Mouse (Mus musculus) embryonic facial prominence, embryonic 10.5 days (tissue): ENCODE results near the gene Uchl4. TPM values are rescaled to one million over a fixed set of nuclear protein-coding genes. Genes with fewer than 3 reads are reported as not detected.

Source experiments
- DNase-seq: peaks from one replicate; pipeline ENCODE4 v3.0.0-alpha.2; 2017; ENCODE audit warnings: low spot score
- H3K27ac ChIP-seq: fragments of 300-500 bp; sonication (generic); replicated peaks from 2 replicates; pipeline ENCODE4 v1.5.1; 2016; ENCODE audit warnings: mild to moderate bottlenecking
- H3K27me3 ChIP-seq: fragments of 300-500 bp; sonication (generic); replicated peaks from 2 replicates; pipeline ENCODE4 v1.6.1; 2016; ENCODE audit warnings: low read depth, mild to moderate bottlenecking; ENCODE audit not compliant: poor library complexity, severe bottlenecking
- H3K36me3 ChIP-seq: fragments of 300-500 bp; sonication (generic); replicated peaks from 2 replicates; pipeline ENCODE4 v1.6.1; 2016; ENCODE audit warnings: mild to moderate bottlenecking, moderate library complexity
- H3K4me1 ChIP-seq: fragments of 300-500 bp; sonication (generic); 2 replicates; pipeline ENCODE4 v1.6.1; 2016
- H3K4me3 ChIP-seq: fragments of 300-500 bp; sonication (generic); 2 replicates; pipeline ENCODE4 v1.5.1; 2016; ENCODE audit warnings: mild to moderate bottlenecking, moderate library complexity
- H3K9me3 ChIP-seq: fragments of 300-500 bp; sonication (generic); 2 replicates; pipeline ENCODE4 v1.6.1; 2016; ENCODE audit warnings: mild to moderate bottlenecking
- WGBS: fragments of 180-500 bp; shearing (Covaris S2); methylation state at CpG from one replicate; pipeline ENCODE4 v1.1.7; 2016; 5-methylcytosine and 5-hydroxymethylcytosine counted together
- polyA plus RNA-seq: library from polyadenylated mRNA; unstranded; fragments of >200 nt; fragmentation: Nextera tagmentation; extraction: Ambion mirVana; gene quantifications from 2 replicates; pipeline ENCODE4 v1.2.1, GENCODE M21; 2016

Uchl4 gene
- polyA plus RNA-seq, 1 experiment from 2014 or later = 4.4 TPM

- WGBS = 46% methylated on average over 5 of the region's 5 CpGs
- Histone ChIP-seq H3K4me3 (no peak overlapping the region), H3K36me3 (peaks cover 15% of the 10 kb centered on the region), H3K27me3 (no peaks in the 10 kb centered on the region), H3K9me3 (no peaks in the 10 kb centered on the region), H3K27ac (peak overlapping the region; percentile 49), H3K4me1 (peaks cover 61% of the 10 kb centered on the region)
- DNase-seq = peak; percentile 42
These were observed 1.3 kb upstream of the Uchl4 start for GRCm38 (mm10) chr9:64233656-64234055.

GRCm38 (mm10) chr9:64236056-64236455 is 1.1 kb downstream of the Uchl4 start:
- H3K27ac ChIP-seq = no peak overlapping the region
- H3K36me3 ChIP-seq = peaks cover 20% of the 10 kb centered on the region
- DNase-seq = no peak
- H3K9me3 ChIP-seq = no peaks in the 10 kb centered on the region
- H3K4me1 ChIP-seq = peaks cover 56% of the 10 kb centered on the region
- H3K27me3 ChIP-seq = no peaks in the 10 kb centered on the region
- no peak overlapping the region for H3K4me3 ChIP-seq
- WGBS = 95% methylated on average over 7 of the region's 7 CpGs

- peaks cover 21% of the 10 kb centered on the region for H3K36me3 ChIP-seq
- H3K9me3 ChIP-seq = no peaks in the 10 kb centered on the region
- H3K4me1 ChIP-seq = peaks cover 24% of the 10 kb centered on the region
- WGBS = 30% methylated on average over 2 of the region's 2 CpGs
- DNase-seq = no peak
- H3K27ac ChIP-seq = peak overlapping the region; percentile 73
- H3K4me3 ChIP-seq = peak overlapping the region; percentile 42
- H3K27me3 ChIP-seq = no peaks in the 10 kb centered on the region
These were observed 5.1 kb downstream of the Uchl4 start for GRCm38 (mm10) chr9:64240116-64240515.

GRCm38 (mm10) chr9:64240681-64241080 is 5.7 kb downstream of the Uchl4 start:
- peaks cover 23% of the 10 kb centered on the region for H3K4me1 ChIP-seq
- peaks cover 25% of the 10 kb centered on the region for H3K36me3 ChIP-seq
- no peaks in the 10 kb centered on the region for H3K9me3 ChIP-seq
- no peaks in the 10 kb centered on the region for H3K27me3 ChIP-seq
- H3K27ac ChIP-seq = peak overlapping the region; percentile 73
- peak overlapping the region; percentile 42 for H3K4me3 ChIP-seq
- 30% methylated on average over 8 of the region's 8 CpGs for WGBS
- peak; percentile 63 for DNase-seq

- 69% methylated on average over 6 of the region's 6 CpGs for WGBS
- H3K4me3 ChIP-seq = no peak overlapping the region
- DNase-seq = no peak
- H3K36me3 ChIP-seq = peaks cover 32% of the 10 kb centered on the region
- H3K27ac ChIP-seq = peak overlapping the region; percentile 54; the same call in 1 of the 2 replicates
- no peaks in the 10 kb centered on the region for H3K9me3 ChIP-seq
- no peaks in the 10 kb centered on the region for H3K27me3 ChIP-seq
- H3K4me1 ChIP-seq = peaks cover 23% of the 10 kb centered on the region
These were observed 7.4 kb downstream of the Uchl4 start for GRCm38 (mm10) chr9:64242381-64242831.

- Histone ChIP-seq H3K9me3 (no peaks in the 10 kb centered on the region), H3K27ac (no peak overlapping the region)
These were observed 14.4 kb downstream of the Uchl4 start for GRCm38 (mm10) chr9:64249371-64249770.

GRCm38 (mm10) chr9:64250111-64250730 is 15.2 kb downstream of the Uchl4 start:
- H3K9me3 ChIP-seq = no peaks in the 10 kb centered on the region
- H3K4me1 ChIP-seq = peaks cover 26% of the 10 kb centered on the region
- DNase-seq = no peak
- no peak overlapping the region for H3K4me3 ChIP-seq
- no peak overlapping the region for H3K27ac ChIP-seq
- H3K36me3 ChIP-seq = peaks cover 27% of the 10 kb centered on the region
- H3K27me3 ChIP-seq = no peaks in the 10 kb centered on the region

More at GRCm38 (mm10) chr9:64249371-64249770, 14.4 kb downstream of the Uchl4 start:
- DNase-seq = no peak
- 70% methylated on average over 1 of the region's 1 CpGs for WGBS
- H3K4me1 ChIP-seq = peaks cover 26% of the 10 kb centered on the region
- no peak overlapping the region for H3K4me3 ChIP-seq
- H3K27me3 ChIP-seq = no peaks in the 10 kb centered on the region
- H3K36me3 ChIP-seq = peaks cover 32% of the 10 kb centered on the region

- peak overlapping the region; percentile 93 for H3K27ac ChIP-seq
- peak; percentile 54 for DNase-seq
- peak overlapping the region; percentile 95 for H3K4me3 ChIP-seq
- H3K9me3 ChIP-seq = no peaks in the 10 kb centered on the region
- H3K4me1 ChIP-seq = peaks cover 26% of the 10 kb centered on the region
- H3K27me3 ChIP-seq = no peaks in the 10 kb centered on the region
- WGBS = under 1% methylated on average over 16 of the region's 16 CpGs
- peaks cover 10% of the 10 kb centered on the region for H3K36me3 ChIP-seq
These were observed 17.6 kb downstream of the Uchl4 start for GRCm38 (mm10) chr9:64252591-64253020.

- H3K36me3 ChIP-seq = peaks cover 9% of the 10 kb centered on the region
- whole genome bisulfite sequencing = under 1% methylated on average over 89 of the region's 89 CpGs
- H3K27me3 ChIP-seq = no peaks in the 10 kb centered on the region
- DNase-seq = peak; percentile 100
- peaks cover 26% of the 10 kb centered on the region for H3K4me1 ChIP-seq
- peak within 1 kb of the TSS; percentile 95 for H3K4me3 ChIP-seq
- peak within 1 kb of the TSS; percentile 93 for H3K27ac ChIP-seq
- no peaks in the 10 kb centered on the region for H3K9me3 ChIP-seq
These were observed 18.3 kb downstream of the Uchl4 start, which contains the start of gene Map2k1 for GRCm38 (mm10) chr9:64253021-64253904. Gene Map2k1 (minus strand): TSS chr9:64253631.

- Histone ChIP-seq H3K36me3 (no peaks in the 10 kb centered on the region), H3K9me3 (no peaks in the 10 kb centered on the region), H3K27me3 (no peaks in the 10 kb centered on the region), H3K4me3 (no peak overlapping the region), H3K27ac (no peak overlapping the region), H3K4me1 (peaks cover 19% of the 10 kb centered on the region)
- 81% methylated on average over 3 of the region's 3 CpGs for WGBS
- DNase-seq = no peak
These were observed 20.4 kb downstream of the Uchl4 start for GRCm38 (mm10) chr9:64255422-64255821.

GRCm38 (mm10) chr9:64256204-64256603 is 21.2 kb downstream of the Uchl4 start:
- Histone ChIP-seq H3K4me3 (no peak overlapping the region), H3K27me3 (no peaks in the 10 kb centered on the region), H3K9me3 (no peaks in the 10 kb centered on the region), H3K4me1 (peaks cover 17% of the 10 kb centered on the region), H3K27ac (no peak overlapping the region), H3K36me3 (no peaks in the 10 kb centered on the region)
- WGBS = 86% methylated on average over 3 of the region's 3 CpGs
- no peak for DNase-seq

- no peaks in the 10 kb centered on the region for H3K27me3 ChIP-seq
- no peaks in the 10 kb centered on the region for H3K4me1 ChIP-seq
- no peaks in the 10 kb centered on the region for H3K9me3 ChIP-seq
- H3K4me3 ChIP-seq = no peak overlapping the region
- no peaks in the 10 kb centered on the region for H3K36me3 ChIP-seq
- 89% methylated on average over 5 of the region's 5 CpGs for WGBS
- DNase-seq = no peak
- H3K27ac ChIP-seq = no peak overlapping the region
These were observed 24.9 kb downstream of the Uchl4 start for GRCm38 (mm10) chr9:64259906-64260305.
